Mouse (Mus musculus): ENCODE results near the gene Fabp7. TPM values are rescaled to one million over a fixed set of nuclear protein-coding genes. Genes with fewer than 3 reads are reported as not detected.

Gene Fabp7
- polyA plus RNA-seq, 1 experiment from 2014 or later = 7.9 TPM

DNA sequence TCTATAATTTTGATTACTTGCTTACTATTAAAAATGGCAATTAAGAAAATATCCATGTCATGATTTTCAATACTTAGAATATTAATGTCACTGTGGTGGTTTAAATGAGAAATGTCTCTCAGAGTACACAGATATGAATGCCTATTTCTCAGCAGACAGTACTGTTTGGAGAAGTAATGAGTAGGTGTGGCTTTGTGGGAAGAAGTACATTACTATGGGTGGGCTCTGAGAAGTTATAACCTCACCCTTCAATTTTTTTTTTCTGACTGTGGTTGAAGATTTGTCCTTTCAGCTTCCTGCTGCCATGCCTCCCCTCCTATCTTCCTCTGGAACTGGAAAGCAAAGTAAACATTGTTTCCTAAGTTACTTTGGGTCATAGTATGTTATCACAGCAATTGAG lies 51.3 kb downstream of the Fabp7 start:
- ATAC-seq (no peak), DNase-seq (no peak)
- no peak overlapping the region for H3K4me3 ChIP-seq (ENCODE audit: low read depth, low read length)
- no peaks in the 10 kb centered on the region for H3K27me3 ChIP-seq (ENCODE audit: insufficient read depth, low read length)
- H3K36me3 ChIP-seq (replicated peaks; ENCODE audit: insufficient read depth, low read length) = no peaks in the 10 kb centered on the region
- TF ChIP-seq EP300 (IDR thresholded peaks at IDR 0.05; ENCODE audit: low read depth) (no peak), CTCF (IDR thresholded peaks at IDR 0.05; ENCODE audit: low read depth) (no peak)
- no peak overlapping the region for H3K27ac ChIP-seq (ENCODE audit: low read depth)
- H3K4me2 ChIP-seq (ENCODE audit: low read depth, low read length) = no peak overlapping the region
- H3K9me3 ChIP-seq (ENCODE audit: low read length) = no peaks in the 10 kb centered on the region
- no peaks in the 10 kb centered on the region for H3K4me1 ChIP-seq (ENCODE audit: insufficient read depth)
- no peak overlapping the region for H3K9ac ChIP-seq (replicated peaks)

Other genes with a start within 250 kb of the Fabp7 start
- gene Pkib, start 152.9 kb upstream of the Fabp7 start, polyA plus RNA-seq (2015; fragmentation: Nextera tagmentation; extraction: Ambion mirVana) = 1.8 and 2.6 TPM in 2 replicates
- gene Smpdl3a, start 9.5 kb downstream of the Fabp7 start, polyA plus RNA-seq (2015; fragmentation: Nextera tagmentation; extraction: Ambion mirVana) = 40.0 and 40.7 TPM in 2 replicates

Measured in liver, postnatal 0 days (tissue).